Mouse (Mus musculus) C2C12 (cell line): Measurements from ENCODE around the gene Hoxa5.

Source experiments
- CEBPB ChIP-seq: IDR thresholded peaks from one replicate; pipeline ENCODE4 v1.6.1; 2011; ENCODE audit warnings: low read depth, mild to moderate bottlenecking, control low read depth, moderate library complexity
- CTCF ChIP-seq: IDR thresholded peaks from one replicate; pipeline ENCODE4 v1.5.1; 2011; ENCODE audit not compliant: control insufficient read depth, insufficient read depth, insufficient read length
- FOSL1 ChIP-seq: IDR thresholded peaks from one replicate; pipeline ENCODE4 v1.8.0; 2011; ENCODE audit warnings: mild to moderate bottlenecking, low read length; ENCODE audit not compliant: poor library complexity, insufficient read depth, severe bottlenecking
- MAX ChIP-seq: IDR thresholded peaks from one replicate; pipeline ENCODE4 v1.6.1; 2011; ENCODE audit warnings: mild to moderate bottlenecking, control low read depth
- MYOD1 ChIP-seq: IDR thresholded peaks from one replicate; pipeline ENCODE4 v1.6.1; 2011; ENCODE audit warnings: low read depth; ENCODE audit not compliant: control insufficient read depth, insufficient read length
- MYOG ChIP-seq: IDR thresholded peaks from one replicate; pipeline ENCODE4 v1.6.1; 2011; ENCODE audit not compliant: control insufficient read depth, insufficient read length; ENCODE audit errors: extremely low read depth
- USF1 ChIP-seq: IDR thresholded peaks from one replicate; pipeline ENCODE4 v1.6.1; 2011; ENCODE audit warnings: low read depth, mild to moderate bottlenecking, control low read depth, moderate library complexity

DNA sequence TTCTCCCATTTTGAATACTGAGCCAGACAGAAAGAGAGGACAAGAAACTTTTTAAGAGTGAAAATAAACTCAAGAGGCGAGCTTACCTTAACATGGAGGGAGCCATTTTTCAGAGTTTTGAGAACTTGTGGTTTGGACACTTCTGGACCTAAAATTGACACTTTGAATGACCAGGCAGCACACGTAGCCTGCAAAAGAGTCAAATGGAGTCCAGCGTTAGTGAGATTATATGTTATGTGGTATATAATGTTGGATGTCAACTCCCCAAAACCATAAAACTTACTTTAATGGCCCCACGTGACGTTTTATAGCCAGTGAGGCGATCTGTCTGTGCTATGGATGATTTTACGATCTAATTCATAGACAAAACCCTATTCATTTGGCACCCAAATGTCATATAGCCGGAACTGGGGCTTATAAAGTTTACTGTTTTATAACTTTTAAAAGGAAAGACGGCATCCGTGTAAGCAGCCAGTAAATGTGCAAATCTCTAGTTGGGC, 3.6 kb downstream of the Hoxa5 start:
- TF ChIP-seq CTCF (no peak), MAX (no peak), FOSL1 (no peak), USF1 (no peak), CEBPB (no peak), MYOG (no peak), MYOD1 (no peak)
